Mouse (Mus musculus) c-Kit-positive CD71-positive TER-119-negative erythroid progenitor cells, embryonic 14.5 days (primary cell): ENCODE measurements around the gene Cbx4.

Experiments
- DNase-seq: peaks from one replicate; pipeline ENCODE4 v3.0.0-alpha.2; 2013; ENCODE audit warnings: low read depth

Cbx4 gene

GRCm38 (mm10) chr11:119086144-119086971 lies at the start of gene Cbx4:
Gene Cbx4, minus strand, starts transcription at chr11:119086221.
- DNase-seq = peak; percentile 78

GRCm38 (mm10) chr11:119134586-119134985 lies 48.6 kb upstream of the Cbx4 start:
- no peak for DNase-seq

GRCm38 (mm10) chr11:119133437-119134221 lies 47.6 kb upstream of the Cbx4 start:
- no peak for DNase-seq

GRCm38 (mm10) chr11:119132198-119133035 lies 46.4 kb upstream of the Cbx4 start:
- DNase-seq = no peak

- no peak for DNase-seq
These were observed 44.2 kb upstream of the Cbx4 start for GRCm38 (mm10) chr11:119130081-119130765.

- no peak for DNase-seq
These were observed 43.4 kb upstream of the Cbx4 start for GRCm38 (mm10) chr11:119129281-119130058.

GRCm38 (mm10) chr11:119128668-119129280 lies 42.8 kb upstream of the Cbx4 start:
- DNase-seq = no peak

- DNase-seq = no peak
These were observed 41.9 kb upstream of the Cbx4 start for GRCm38 (mm10) chr11:119127686-119128473.

- DNase-seq = no peak
These were observed 41.1 kb upstream of the Cbx4 start for GRCm38 (mm10) chr11:119127147-119127546.

- no peak for DNase-seq
These were observed 40.2 kb upstream of the Cbx4 start for GRCm38 (mm10) chr11:119125929-119126861.

- DNase-seq = no peak
These were observed 38.5 kb upstream of the Cbx4 start for GRCm38 (mm10) chr11:119124536-119124935.

GRCm38 (mm10) chr11:119123522-119124319 lies 37.7 kb upstream of the Cbx4 start:
- DNase-seq = peak; percentile 17

GRCm38 (mm10) chr11:119122396-119122795 lies 36.4 kb upstream of the Cbx4 start:
- no peak for DNase-seq

- DNase-seq = no peak
These were observed 32.9 kb upstream of the Cbx4 start for GRCm38 (mm10) chr11:119118905-119119304.

GRCm38 (mm10) chr11:119117945-119118344 lies 31.9 kb upstream of the Cbx4 start:
- DNase-seq = no peak

- DNase-seq = no peak
These were observed 31.0 kb upstream of the Cbx4 start for GRCm38 (mm10) chr11:119116992-119117391.

- no peak for DNase-seq
These were observed 26.7 kb upstream of the Cbx4 start for GRCm38 (mm10) chr11:119112721-119113120.

- DNase-seq = no peak
These were observed 25.3 kb upstream of the Cbx4 start for GRCm38 (mm10) chr11:119111345-119111744.
